Mouse (Mus musculus) intestine, postnatal 0 days (tissue): ENCODE results near the gene Arhgap31. TPM values are rescaled to one million over a fixed set of nuclear protein-coding genes. Genes with fewer than 3 reads are reported as not detected.

Experiments used
- ATAC-seq: fragments of 200-750 bp; cut with Nextera tagmentation; 2 replicates; pipeline ENCODE4 v1.8.0; 2017; ENCODE audit warnings: mild to moderate bottlenecking, moderate TSS enrichment, moderate library complexity
- H3K27ac ChIP-seq: fragments of 300-500 bp; sonication (generic); 2 replicates; pipeline ENCODE4 v1.5.1; 2014; ENCODE audit warnings: mild to moderate bottlenecking, low read depth, low read length, moderate library complexity
- H3K27me3 ChIP-seq: fragments of 300-500 bp; sonication (generic); replicated peaks from 2 replicates; pipeline ENCODE4 v1.6.1; 2014; ENCODE audit warnings: low read length, mixed read lengths; ENCODE audit not compliant: control insufficient read depth, insufficient read depth
- H3K36me3 ChIP-seq: fragments of 300-500 bp; sonication (generic); 2 replicates; pipeline ENCODE4 v1.6.1; 2014; ENCODE audit warnings: mild to moderate bottlenecking, moderate library complexity; ENCODE audit not compliant: control insufficient read depth, insufficient read depth
- H3K4me1 ChIP-seq: fragments of 300-500 bp; sonication (generic); replicated peaks from 2 replicates; pipeline ENCODE4 v1.6.1; 2014; ENCODE audit warnings: antibody characterized with exemption, low read length, mixed read lengths; ENCODE audit not compliant: control insufficient read depth, insufficient read depth
- H3K4me2 ChIP-seq: fragments of 300-500 bp; sonication (generic); replicated peaks from 2 replicates; pipeline ENCODE4 v1.6.1; 2014; ENCODE audit warnings: low read depth, mild to moderate bottlenecking, moderate library complexity
- H3K4me3 ChIP-seq: fragments of 300-500 bp; sonication (generic); 2 replicates; pipeline ENCODE4 v1.5.1; 2014; ENCODE audit warnings: low read depth, low read length
- H3K9ac ChIP-seq: fragments of 300-500 bp; sonication (generic); 2 replicates; pipeline ENCODE4 v1.6.1; 2014; ENCODE audit warnings: mild to moderate bottlenecking, low read depth, low read length
- H3K9me3 ChIP-seq: fragments of 300-500 bp; sonication (generic); 2 replicates; pipeline ENCODE4 v1.6.1; 2016; ENCODE audit warnings: mixed run types; ENCODE audit not compliant: control insufficient read depth
- CTCF ChIP-seq: sonication (generic); IDR thresholded peaks from 2 replicates; pipeline ENCODE4 v1.5.1; 2016; ENCODE audit warnings: low read depth, mild to moderate bottlenecking, control low read depth, antibody characterized with exemption, moderate library complexity
- whole genome bisulfite sequencing: fragments of 180-500 bp; shearing (Covaris S2); extraction: QIAGEN DNeasy Blood & Tissue Kit; methylation state at CpG from one replicate; pipeline ENCODE4 v1.1.7; 2014; 5-methylcytosine and 5-hydroxymethylcytosine counted together
- polyA plus RNA-seq: library from polyadenylated mRNA; unstranded; fragments of >200 nt; fragmentation: Nextera tagmentation; extraction: Ambion mirVana; gene quantifications from 2 replicates; pipeline ENCODE4 v1.2.1, GENCODE M21; 2015

The Arhgap31 gene
- polyA plus RNA-seq, 1 experiment from 2014 or later: 2.8 TPM

- 84% methylated on average over 7 of the region's 7 CpGs for whole genome bisulfite sequencing
- Histone ChIP-seq H3K9me3 (no peaks in the 10 kb centered on the region), H3K36me3 (no peaks in the 10 kb centered on the region; the same call in 1 of the 2 replicates), H3K4me2 (no peak overlapping the region), H3K4me1 (no peaks in the 10 kb centered on the region), H3K9ac (no peak overlapping the region), H3K27me3 (no peaks in the 10 kb centered on the region), H3K4me3 (no peak overlapping the region), H3K27ac (no peak overlapping the region)
- no peak for TF ChIP-seq CTCF
- no peak for ATAC-seq
Observed at GRCm38 (mm10) chr16:38625411-38625810, 87.7 kb downstream of the Arhgap31 start.

GRCm38 (mm10) chr16:38624303-38624702 lies 88.8 kb downstream of the Arhgap31 start:
- ATAC-seq: no peak
- WGBS: 61% methylated on average over 11 of the region's 11 CpGs

GRCm38 (mm10) chr16:38622283-38622682 lies 90.8 kb downstream of the Arhgap31 start:
- Histone ChIP-seq H3K4me2 (no peak overlapping the region), H3K9ac (no peak overlapping the region), H3K36me3 (no peaks in the 10 kb centered on the region; the same call in 1 of the 2 replicates), H3K27ac (no peak overlapping the region), H3K27me3 (no peaks in the 10 kb centered on the region), H3K4me3 (no peak overlapping the region), H3K9me3 (no peaks in the 10 kb centered on the region), H3K4me1 (no peaks in the 10 kb centered on the region)
- no peak for ATAC-seq
- TF ChIP-seq CTCF: peak; percentile 55
- WGBS: 68% methylated on average over 2 of the region's 2 CpGs

More at GRCm38 (mm10) chr16:38624303-38624702, 88.8 kb downstream of the Arhgap31 start:
- Histone ChIP-seq H3K36me3 (no peaks in the 10 kb centered on the region; the same call in 1 of the 2 replicates), H3K27me3 (no peaks in the 10 kb centered on the region), H3K4me3 (no peak overlapping the region), H3K4me1 (no peaks in the 10 kb centered on the region), H3K4me2 (no peak overlapping the region), H3K9me3 (no peaks in the 10 kb centered on the region), H3K9ac (no peak overlapping the region), H3K27ac (no peak overlapping the region)
- no peak for TF ChIP-seq CTCF

- 89% methylated on average over 16 of the region's 16 CpGs for WGBS
- no peak overlapping the region for H3K27ac ChIP-seq
- no peaks in the 10 kb centered on the region for H3K27me3 ChIP-seq
- no peaks in the 10 kb centered on the region; the same call in 1 of the 2 replicates for H3K36me3 ChIP-seq
- H3K9ac ChIP-seq: no peak overlapping the region
- H3K4me2 ChIP-seq: no peak overlapping the region
- ATAC-seq: 0 out of 2 replicates have a peak, but pooled peaks have one; percentile 19
- no peaks in the 10 kb centered on the region for H3K4me1 ChIP-seq
- H3K4me3 ChIP-seq: no peak overlapping the region
- TF ChIP-seq CTCF: no peak
- no peaks in the 10 kb centered on the region for H3K9me3 ChIP-seq
Observed at GRCm38 (mm10) chr16:38620696-38621450, 92.2 kb downstream of the Arhgap31 start.

- WGBS: 22% methylated on average over 6 of the region's 6 CpGs
- Histone ChIP-seq H3K27ac (no peak overlapping the region), H3K9ac (no peak overlapping the region), H3K36me3 (no peaks in the 10 kb centered on the region), H3K4me3 (no peak overlapping the region), H3K9me3 (no peaks in the 10 kb centered on the region), H3K27me3 (no peaks in the 10 kb centered on the region), H3K4me2 (no peak overlapping the region), H3K4me1 (no peaks in the 10 kb centered on the region)
- peak; percentile 91 for TF ChIP-seq CTCF
- ATAC-seq: no peak
Observed at GRCm38 (mm10) chr16:38619054-38619453, 94.0 kb downstream of the Arhgap31 start.

GRCm38 (mm10) chr16:38617977-38618376 lies 95.1 kb downstream of the Arhgap31 start:
- no peaks in the 10 kb centered on the region for H3K27me3 ChIP-seq
- ATAC-seq: no peak
- no peaks in the 10 kb centered on the region for H3K4me1 ChIP-seq
- no peaks in the 10 kb centered on the region for H3K9me3 ChIP-seq
- WGBS: 95% methylated on average over 13 of the region's 13 CpGs
- H3K4me2 ChIP-seq: no peak overlapping the region
- H3K4me3 ChIP-seq: no peak overlapping the region
- no peak overlapping the region for H3K9ac ChIP-seq
- no peaks in the 10 kb centered on the region for H3K36me3 ChIP-seq
- H3K27ac ChIP-seq: no peak overlapping the region
- TF ChIP-seq CTCF: no peak
